Mouse (Mus musculus) midbrain, embryonic 14.5 days (tissue): ENCODE measurements around the gene Rab4a. TPM values are rescaled to one million over a fixed set of nuclear protein-coding genes. Genes with fewer than 3 reads are reported as not detected.

Experiments used
- ATAC-seq: fragments of 200-750 bp; cut with Nextera tagmentation; 2 replicates; pipeline ENCODE4 v1.8.0; 2017; ENCODE audit warnings: moderate number of reproducible peaks, moderate library complexity; ENCODE audit not compliant: low FRiP score, low TSS enrichment
- DNase-seq: peaks from one replicate; pipeline ENCODE4 v3.0.0-alpha.2; 2015
- H3K27ac ChIP-seq: fragments of 300-500 bp; sonication (generic); replicated peaks from 2 replicates; pipeline ENCODE4 v1.5.1; 2014; ENCODE audit warnings: mild to moderate bottlenecking, low read depth, low read length, moderate library complexity
- H3K27me3 ChIP-seq: fragments of 300-500 bp; sonication (generic); 2 replicates; pipeline ENCODE4 v1.6.1; 2014; ENCODE audit warnings: low read length, control low read depth, mixed read lengths; ENCODE audit not compliant: control insufficient read depth, insufficient read depth
- H3K36me3 ChIP-seq: fragments of 300-500 bp; sonication (generic); 2 replicates; pipeline ENCODE4 v1.6.1; 2014; ENCODE audit warnings: low read length, control low read depth; ENCODE audit not compliant: control insufficient read depth, insufficient read depth
- H3K4me1 ChIP-seq: fragments of 300-500 bp; sonication (generic); 2 replicates; pipeline ENCODE4 v1.6.1; 2014; ENCODE audit warnings: mild to moderate bottlenecking, antibody characterized with exemption, low read length, control low read depth; ENCODE audit not compliant: control insufficient read depth, insufficient read depth
- H3K4me2 ChIP-seq: fragments of 300-500 bp; sonication (generic); 2 replicates; pipeline ENCODE4 v1.6.1; 2014; ENCODE audit warnings: mild to moderate bottlenecking, low read length, moderate library complexity
- H3K4me3 ChIP-seq: fragments of 300-500 bp; sonication (generic); replicated peaks from 2 replicates; pipeline ENCODE4 v1.5.1; 2014; ENCODE audit warnings: low read depth, low read length
- H3K9ac ChIP-seq: fragments of 300-500 bp; sonication (generic); replicated peaks from 2 replicates; pipeline ENCODE4 v1.6.1; 2014; ENCODE audit warnings: mild to moderate bottlenecking, low read length, moderate library complexity
- H3K9me3 ChIP-seq: fragments of 300-500 bp; sonication (generic); 2 replicates; pipeline ENCODE4 v1.6.1; 2016; ENCODE audit warnings: low read length, control low read depth, mixed read lengths; ENCODE audit not compliant: control insufficient read depth
- WGBS: fragments of 180-500 bp; shearing (Covaris S2); extraction: QIAGEN DNeasy Blood & Tissue Kit; methylation state at CpG from one replicate; pipeline ENCODE4 v1.1.7; 2014; 5-methylcytosine and 5-hydroxymethylcytosine counted together
- polyA plus RNA-seq: library from polyadenylated mRNA; unstranded; fragments of >200 nt; fragmentation: Nextera tagmentation; extraction: Ambion mirVana; gene quantifications from 2 replicates; pipeline ENCODE4 v1.2.1, GENCODE M21; 2014

The Rab4a gene
- polyA plus RNA-seq, 1 experiment from 2014 or later = 75.8 TPM

DNA sequence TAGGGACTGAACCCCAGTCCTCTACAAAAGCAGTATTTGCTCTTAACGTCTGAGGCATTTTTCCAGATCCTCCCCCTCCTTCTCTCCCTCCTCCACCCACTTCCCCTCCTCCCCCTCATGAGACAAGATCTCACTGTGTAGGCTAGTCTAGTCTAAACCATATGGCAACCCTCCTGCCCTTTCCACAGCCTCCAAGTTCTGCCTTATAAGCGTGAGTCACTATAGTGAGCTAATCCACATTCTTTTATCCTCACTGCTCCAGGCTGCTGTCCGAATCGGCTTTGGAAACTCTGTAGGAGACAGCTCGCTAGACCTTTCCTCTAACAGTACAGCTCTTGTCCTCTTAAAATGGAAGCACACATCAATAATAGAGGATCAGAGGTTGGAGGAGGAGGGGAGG, 61.2 kb downstream of the Rab4a start:
- Histone ChIP-seq H3K4me2 (no peak overlapping the region), H3K9ac (no peak overlapping the region), H3K27me3 (no peaks in the 10 kb centered on the region), H3K4me3 (no peak overlapping the region), H3K27ac (no peak overlapping the region), H3K36me3 (no peaks in the 10 kb centered on the region), H3K9me3 (no peaks in the 10 kb centered on the region), H3K4me1 (no peaks in the 10 kb centered on the region)
- ATAC-seq (no peak), DNase-seq (no peak)
- 17% methylated on average over 5 of the region's 5 CpGs for WGBS

- ATAC-seq = no peak
- Histone ChIP-seq H3K9me3 (no peaks in the 10 kb centered on the region), H3K36me3 (no peaks in the 10 kb centered on the region), H3K27me3 (no peaks in the 10 kb centered on the region), H3K4me3 (no peak overlapping the region), H3K4me2 (no peak overlapping the region), H3K27ac (no peak overlapping the region), H3K9ac (no peak overlapping the region), H3K4me1 (no peaks in the 10 kb centered on the region)
- no peak for DNase-seq
- WGBS = 78% methylated on average over 9 of the region's 9 CpGs
These were observed 66.3 kb downstream of the Rab4a start for GRCm38 (mm10) chr8:123872048-123872447.

DNA sequence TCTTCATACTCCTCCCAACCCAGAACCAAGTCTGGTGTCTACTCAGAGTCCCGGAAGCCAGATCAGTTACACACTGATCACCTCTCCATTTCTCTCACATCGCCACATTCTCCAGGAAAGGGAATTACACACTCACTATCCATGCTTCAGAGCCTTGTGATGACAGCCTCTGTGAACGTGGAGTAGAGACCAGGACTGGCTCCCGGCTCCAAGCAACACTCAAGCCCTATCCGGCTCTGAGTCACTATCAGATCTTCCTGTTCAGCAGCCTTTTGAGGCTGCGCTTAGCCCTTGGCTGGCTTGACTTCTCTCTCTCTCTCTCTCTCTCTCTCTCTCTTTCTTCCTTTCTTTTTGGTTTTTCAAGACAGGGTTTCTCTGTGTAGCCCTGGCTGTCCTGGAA, 67.6 kb downstream of the Rab4a start:
- ATAC-seq (no peak), DNase-seq (no peak)
- no peak overlapping the region for H3K4me2 ChIP-seq
- H3K27ac ChIP-seq = no peak overlapping the region
- 82% methylated on average over 6 of the region's 6 CpGs for WGBS
- H3K27me3 ChIP-seq = no peaks in the 10 kb centered on the region
- H3K9ac ChIP-seq = no peak overlapping the region
- H3K4me1 ChIP-seq = no peaks in the 10 kb centered on the region
- no peak overlapping the region for H3K4me3 ChIP-seq
- H3K36me3 ChIP-seq = no peaks in the 10 kb centered on the region
- no peaks in the 10 kb centered on the region for H3K9me3 ChIP-seq

GRCm38 (mm10) chr8:123874324-123874723, 68.5 kb downstream of the Rab4a start:
- Histone ChIP-seq H3K4me1 (no peaks in the 10 kb centered on the region), H3K4me3 (no peak overlapping the region), H3K27me3 (no peaks in the 10 kb centered on the region), H3K27ac (no peak overlapping the region), H3K36me3 (no peaks in the 10 kb centered on the region), H3K9me3 (no peaks in the 10 kb centered on the region), H3K4me2 (no peak overlapping the region), H3K9ac (no peak overlapping the region)
- ATAC-seq (no peak), DNase-seq (no peak)
- WGBS = 71% methylated on average over 11 of the region's 11 CpGs

GRCm38 (mm10) chr8:123877865-123878264, 72.1 kb downstream of the Rab4a start:
- H3K4me1 ChIP-seq = no peaks in the 10 kb centered on the region
- H3K27ac ChIP-seq = no peak overlapping the region
- DNase-seq = no peak
- H3K4me3 ChIP-seq = no peak overlapping the region
- H3K36me3 ChIP-seq = no peaks in the 10 kb centered on the region
- H3K27me3 ChIP-seq = no peaks in the 10 kb centered on the region
- no peak for ATAC-seq
- no peak overlapping the region for H3K9ac ChIP-seq
- 81% methylated on average over 2 of the region's 2 CpGs for WGBS
- no peaks in the 10 kb centered on the region for H3K9me3 ChIP-seq
- no peak overlapping the region for H3K4me2 ChIP-seq

- Histone ChIP-seq H3K36me3 (no peaks in the 10 kb centered on the region), H3K4me3 (no peak overlapping the region), H3K27me3 (no peaks in the 10 kb centered on the region), H3K9me3 (no peaks in the 10 kb centered on the region), H3K4me2 (no peak overlapping the region), H3K4me1 (peaks cover 12% of the 10 kb centered on the region), H3K9ac (no peak overlapping the region), H3K27ac (no peak overlapping the region)
- ATAC-seq (no peak), DNase-seq (no peak)
- WGBS = 68% methylated on average over 10 of the region's 10 CpGs
These were observed 74.5 kb downstream of the Rab4a start for GRCm38 (mm10) chr8:123880271-123880670.

- WGBS = 61% methylated on average over 4 of the region's 4 CpGs
- no peak overlapping the region for H3K4me2 ChIP-seq
- H3K4me1 ChIP-seq = peaks cover 13% of the 10 kb centered on the region
- H3K4me3 ChIP-seq = no peak overlapping the region
- no peaks in the 10 kb centered on the region for H3K27me3 ChIP-seq
- H3K9ac ChIP-seq = no peak overlapping the region
- DNase-seq (no peak), ATAC-seq (no peak)
- no peaks in the 10 kb centered on the region for H3K9me3 ChIP-seq
- no peaks in the 10 kb centered on the region for H3K36me3 ChIP-seq
- H3K27ac ChIP-seq = no peak overlapping the region
These were observed 75.1 kb downstream of the Rab4a start for GRCm38 (mm10) chr8:123880821-123881350.

- Histone ChIP-seq H3K36me3 (no peaks in the 10 kb centered on the region), H3K4me3 (no peak overlapping the region), H3K4me1 (peaks cover 13% of the 10 kb centered on the region), H3K27ac (no peak overlapping the region), H3K27me3 (no peaks in the 10 kb centered on the region; the same call in 1 of the 2 replicates), H3K9ac (no peak overlapping the region), H3K4me2 (no peak overlapping the region), H3K9me3 (no peaks in the 10 kb centered on the region)
- no peak for DNase-seq
- ATAC-seq = no peak
- 85% methylated on average over 2 of the region's 2 CpGs for WGBS
These were observed 76.6 kb downstream of the Rab4a start for GRCm38 (mm10) chr8:123882412-123882811.

- Histone ChIP-seq H3K27me3 (no peaks in the 10 kb centered on the region; the same call in 1 of the 2 replicates), H3K4me2 (no peak overlapping the region), H3K9ac (no peak overlapping the region), H3K9me3 (no peaks in the 10 kb centered on the region), H3K4me3 (no peak overlapping the region), H3K4me1 (peaks cover 13% of the 10 kb centered on the region), H3K27ac (no peak overlapping the region), H3K36me3 (no peaks in the 10 kb centered on the region)
- WGBS = 76% methylated on average over 4 of the region's 4 CpGs
- no peak for ATAC-seq
- no peak for DNase-seq
These were observed 77.3 kb downstream of the Rab4a start for GRCm38 (mm10) chr8:123883094-123883493.
